Mouse (Mus musculus) gonadal fat pad, adult 2 months (tissue): ENCODE measurements around the gene Zfp652. TPM values are rescaled to one million over a fixed set of nuclear protein-coding genes. Genes with fewer than 3 reads are reported as not detected.

Experiments used
- DNase-seq: peaks from one replicate; pipeline ENCODE4 v3.0.0-alpha.2; 2012; ENCODE audit warnings: low read depth
- polyA plus RNA-seq: library from polyadenylated mRNA; depleted of rRNA; stranded (reverse); fragments of >200 nt; gene quantifications from 2 replicates; pipeline ENCODE4 v1.2.3, GENCODE M21; 2012

Gene Zfp652
- polyA plus RNA-seq, 1 experiment, result 15.5 TPM

DNA sequence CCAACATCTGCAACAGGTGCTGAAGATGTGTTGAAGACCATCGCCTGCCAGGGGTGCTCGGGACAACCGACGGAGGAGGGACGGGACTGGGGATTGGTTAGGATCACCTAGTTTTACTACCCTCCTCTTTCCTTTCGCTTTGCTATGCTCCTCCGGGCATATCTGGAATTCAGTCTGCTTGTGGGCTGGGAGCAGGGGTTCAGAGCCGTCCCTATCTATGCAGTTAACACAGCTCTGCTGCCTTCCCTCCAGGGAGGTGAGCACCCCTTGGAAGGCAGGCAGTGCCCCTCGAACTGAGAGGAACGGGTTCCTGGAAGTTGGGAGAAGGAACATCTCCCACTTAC is 118.8 kb downstream of the Zfp652 start:
- no peak for DNase-seq

DNA sequence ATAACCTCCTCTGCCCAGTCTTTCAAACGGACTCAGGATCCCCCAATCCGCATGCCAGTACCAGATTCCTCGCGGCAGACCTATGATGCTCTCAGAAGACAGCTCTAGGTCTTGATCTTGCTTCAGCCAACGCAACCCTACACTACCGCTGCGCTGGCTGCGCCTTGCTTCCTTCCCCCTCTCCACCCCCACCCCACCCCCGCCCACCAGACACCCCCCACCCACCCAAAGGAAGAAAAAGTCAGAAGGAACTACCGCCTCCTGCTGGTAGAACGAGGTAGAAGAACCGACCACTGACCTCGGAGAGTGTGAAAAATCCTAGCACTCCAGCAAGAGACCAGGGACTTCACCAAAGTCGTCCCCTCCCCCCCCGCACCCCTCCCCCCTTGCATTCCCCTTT is 119.2 kb downstream of the Zfp652 start:
- no peak for DNase-seq

DNA sequence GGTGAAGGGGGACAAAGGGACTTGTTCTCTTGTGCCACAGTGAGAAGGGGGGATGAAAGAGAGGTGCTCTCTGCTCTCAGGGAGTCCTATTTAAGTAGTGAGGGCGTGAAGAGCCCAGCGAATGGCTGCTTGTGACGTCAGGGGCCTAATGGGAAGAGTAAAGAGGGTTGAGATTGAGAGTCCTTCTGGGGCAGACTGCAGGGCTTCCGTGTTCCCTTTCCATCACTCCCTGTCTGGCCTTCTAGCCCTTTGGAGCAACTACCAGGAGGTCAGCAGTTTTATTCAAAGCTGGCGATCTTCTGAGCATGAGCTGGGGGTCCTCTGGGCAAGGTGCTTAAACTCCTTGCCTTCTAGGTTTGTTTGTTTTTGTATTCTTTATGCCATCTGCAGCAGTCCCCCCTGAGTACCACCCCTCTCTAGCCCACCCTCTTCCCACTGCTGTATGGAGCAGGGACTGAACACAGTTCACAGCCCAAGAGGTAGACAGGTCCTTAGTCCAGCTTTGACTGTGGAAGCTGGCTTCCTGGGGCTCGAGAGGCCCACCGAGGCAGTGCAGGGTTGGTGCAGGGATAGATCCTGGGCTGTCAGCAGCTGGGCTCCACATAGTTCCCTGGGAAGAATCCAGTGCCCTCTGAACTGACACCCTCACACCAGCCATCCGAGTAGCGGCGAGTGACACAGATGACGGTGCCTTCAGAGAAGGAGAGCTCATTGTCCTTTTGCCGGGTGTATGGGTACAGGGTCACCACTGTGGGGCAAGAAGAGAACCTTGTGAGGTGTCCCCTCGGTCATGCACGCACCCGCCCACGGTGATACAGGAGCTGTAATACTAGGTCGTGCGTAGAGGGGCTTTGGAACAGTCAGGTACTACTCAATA is 119.9 kb downstream of the Zfp652 start:
- no peak for DNase-seq

DNA sequence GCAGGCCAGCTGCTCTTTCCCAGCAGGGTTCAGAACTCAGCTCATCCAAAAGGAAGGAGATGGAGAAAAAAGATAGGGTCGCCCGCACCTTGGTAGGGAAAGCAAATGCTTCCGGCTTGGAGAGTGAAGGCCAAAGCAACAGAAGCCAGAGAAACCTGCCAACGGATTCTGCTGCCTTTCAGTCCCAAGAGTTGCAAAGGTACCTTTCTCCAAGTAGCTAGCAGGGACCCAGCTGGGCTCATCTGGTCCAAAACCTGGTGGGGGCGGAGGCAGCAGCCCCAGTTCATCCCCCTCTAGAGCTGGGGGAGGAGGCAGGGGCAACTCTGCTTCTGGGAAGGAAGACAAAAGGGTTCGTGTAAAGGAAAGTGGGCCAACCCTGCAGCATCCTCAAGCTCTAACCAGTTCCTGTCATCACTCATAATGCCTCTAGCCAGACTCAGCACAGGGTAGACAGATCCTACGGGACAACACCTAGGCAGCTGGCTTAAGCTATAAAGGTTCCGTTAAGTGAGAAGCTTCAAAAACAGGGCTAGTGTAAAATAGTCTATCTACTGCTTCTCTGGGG is 120.6 kb downstream of the Zfp652 start:
- no peak for DNase-seq

DNA sequence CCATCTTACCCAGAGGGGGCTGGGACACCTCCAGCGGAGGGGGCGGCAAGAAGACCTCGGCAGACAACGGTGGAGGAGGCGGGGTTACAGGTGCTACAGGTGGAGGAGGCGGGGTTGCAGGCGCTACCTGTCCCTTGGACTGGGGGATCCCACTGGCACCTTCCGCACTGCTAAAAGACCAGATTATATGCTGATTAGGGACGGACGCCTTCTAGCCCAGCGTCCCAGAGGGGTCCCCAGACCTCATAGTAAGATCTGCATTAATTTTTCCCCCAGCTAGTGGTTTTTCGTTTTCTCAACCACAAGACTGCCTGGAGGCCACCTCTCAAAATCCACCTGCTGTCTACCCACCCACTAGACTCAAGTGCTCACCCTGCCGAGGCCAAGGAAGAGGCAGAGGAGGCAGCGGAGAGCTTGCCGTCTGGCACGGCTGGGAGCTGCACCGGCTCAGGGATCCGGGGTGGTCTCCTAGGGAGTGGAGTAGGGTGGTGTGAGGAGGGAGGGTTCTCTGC is 121.2 kb downstream of the Zfp652 start:
- DNase-seq, result no peak

DNA sequence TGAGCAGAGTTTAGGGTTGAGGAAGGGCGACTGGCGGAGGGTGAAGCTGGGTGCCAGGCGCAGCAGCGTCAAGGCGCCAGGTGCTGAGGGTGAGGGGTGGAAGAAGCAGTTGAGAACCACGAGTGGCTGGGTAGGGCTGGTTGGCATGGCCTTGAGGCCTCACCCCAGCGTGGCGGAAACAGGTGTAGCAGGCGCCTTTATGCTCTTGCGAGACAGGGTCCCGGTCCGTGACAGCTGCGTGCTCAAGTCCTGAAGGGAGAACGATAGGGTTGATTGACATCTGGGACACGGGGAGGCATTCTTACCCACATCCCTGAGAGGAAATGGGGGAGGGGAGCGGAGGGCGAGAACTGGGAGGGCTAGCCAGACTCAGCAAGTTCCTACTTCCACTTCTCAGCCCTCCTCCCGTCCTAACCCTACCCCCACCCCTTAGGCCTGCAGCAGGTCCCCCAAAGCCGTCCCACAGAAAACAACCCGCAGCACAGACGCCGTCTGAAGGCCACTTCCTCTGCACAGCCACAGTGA is 121.7 kb downstream of the Zfp652 start:
- DNase-seq, result no peak

DNA sequence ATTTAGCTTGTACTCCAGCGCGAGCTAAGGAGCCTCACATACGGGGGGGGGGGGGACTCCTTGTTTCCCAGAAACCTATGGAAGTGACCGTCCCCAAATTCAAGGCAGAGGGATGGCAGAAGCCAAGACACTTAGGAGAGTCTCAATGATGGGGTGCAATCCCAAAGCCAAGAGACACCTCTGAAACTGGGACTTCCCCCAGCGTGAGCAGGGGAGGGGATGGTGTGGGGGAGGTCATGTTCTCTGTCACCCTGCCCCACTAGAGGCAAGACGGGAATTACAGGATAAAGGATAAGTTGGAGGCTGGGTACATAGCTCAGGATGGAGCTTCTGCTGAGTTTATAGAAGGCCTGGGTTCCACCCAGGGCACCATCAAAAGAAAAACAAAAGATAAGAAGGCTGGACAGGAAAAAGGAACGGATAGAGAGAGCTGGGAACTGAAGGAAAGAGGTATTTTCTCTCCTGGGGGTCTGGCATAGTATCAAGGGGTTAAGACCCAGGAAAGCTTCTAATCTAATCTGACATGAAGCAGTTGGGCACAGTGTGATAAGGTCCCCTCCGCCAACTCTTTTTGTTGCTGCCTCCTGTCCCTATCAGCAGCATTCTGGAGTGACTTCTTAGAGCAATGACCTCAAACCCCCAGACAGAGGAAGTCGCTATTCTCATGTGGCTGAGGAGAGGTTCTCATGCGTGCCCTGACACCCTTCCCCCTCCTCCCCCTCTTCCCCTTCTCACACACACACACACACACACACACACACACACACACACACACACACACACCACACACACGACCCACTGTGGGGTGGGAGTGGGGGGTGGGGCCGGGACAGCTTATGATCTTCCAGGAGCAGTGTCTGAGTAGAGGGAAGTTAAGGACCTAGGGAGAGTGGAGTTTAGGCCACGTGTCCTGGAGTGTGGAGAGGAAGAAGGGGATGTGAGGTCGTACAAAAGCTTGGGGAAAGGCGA is 122.6 kb downstream of the Zfp652 start:
- DNase-seq, result no peak

DNA sequence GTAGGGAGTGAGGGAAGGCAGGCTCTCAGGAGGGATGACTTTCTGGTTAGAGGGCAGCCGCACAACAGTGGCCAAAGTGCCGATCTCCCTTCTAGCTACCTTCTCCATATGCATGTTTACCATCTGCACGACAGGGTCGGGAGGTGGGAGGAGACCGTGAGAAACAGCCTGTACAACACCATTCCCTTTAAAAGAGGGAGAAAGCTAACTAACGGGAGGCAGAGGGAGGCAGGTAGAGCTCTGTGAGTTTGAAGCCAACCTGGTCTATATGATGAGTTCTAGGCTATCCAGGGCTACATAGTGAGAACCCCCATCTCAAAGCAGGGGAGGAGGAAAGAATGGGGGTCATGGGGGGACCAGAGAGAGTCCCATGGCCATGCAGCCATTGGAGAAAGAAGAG is 123.4 kb downstream of the Zfp652 start:
- DNase-seq, result no peak

DNA sequence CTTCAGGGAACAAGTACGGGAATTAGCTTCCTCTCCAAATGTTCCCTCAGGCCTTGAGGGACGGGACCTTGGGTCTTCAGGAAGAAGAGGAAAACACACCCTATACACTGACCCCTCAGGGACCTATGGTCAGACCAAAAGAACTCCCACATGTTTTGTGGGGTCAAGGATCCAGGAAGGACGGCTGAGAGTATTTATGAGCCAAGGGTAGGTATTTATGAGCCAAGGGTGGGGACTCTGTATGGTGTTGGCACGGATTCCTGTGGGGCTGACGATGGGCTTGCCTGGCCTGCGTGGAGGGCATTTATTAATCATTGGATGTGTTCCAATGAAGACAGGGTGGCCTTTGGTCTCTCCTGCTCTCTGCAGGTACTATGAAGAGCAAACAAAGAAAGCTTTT is 124.0 kb downstream of the Zfp652 start:
- no peak for DNase-seq

DNA sequence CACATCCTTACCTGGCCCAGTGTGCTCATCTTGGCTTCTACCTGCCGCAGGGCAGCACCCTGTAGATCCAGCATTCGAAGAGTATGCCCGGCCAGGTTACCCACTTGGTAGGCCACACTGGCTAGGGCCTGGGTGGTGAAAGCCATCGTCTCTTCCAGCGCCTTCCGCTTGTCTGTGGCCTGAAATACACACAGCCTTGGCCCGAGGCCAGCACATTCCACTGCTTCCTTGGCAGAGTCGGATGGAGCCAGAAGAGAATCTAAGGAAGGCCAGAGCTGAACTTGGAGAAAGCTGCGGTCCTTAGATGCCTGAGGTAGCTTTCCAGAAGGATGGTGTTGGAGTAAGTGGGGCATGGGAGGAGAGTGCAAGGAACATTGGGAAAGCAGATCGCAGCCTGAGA is 124.6 kb downstream of the Zfp652 start, which contains the start of gene Gngt2:
Gene Gngt2, plus strand, starts transcription at position 158 of the 400 bp plus-strand sequence.
- DNase-seq, result no peak

DNA sequence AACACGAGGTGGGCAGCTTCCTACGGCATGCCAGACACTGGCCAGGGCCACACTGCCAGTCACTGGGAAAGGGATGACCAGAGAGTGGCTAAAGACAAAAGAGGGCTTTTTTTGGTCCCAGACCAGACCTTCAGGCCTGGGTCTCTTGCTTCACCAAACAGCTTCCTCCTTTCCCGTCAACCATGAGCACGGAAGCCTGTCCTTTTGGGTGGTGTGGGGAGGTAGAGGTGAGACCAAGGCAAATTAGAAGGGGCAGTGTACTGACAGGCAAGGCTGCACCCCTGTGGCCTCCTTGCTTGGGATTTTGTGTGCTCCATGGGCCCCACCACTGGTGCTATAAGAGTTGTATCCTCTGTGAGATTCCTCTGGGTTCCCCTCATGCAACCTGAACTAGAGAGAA is 126.1 kb downstream of the Zfp652 start:
- no peak for DNase-seq

DNA sequence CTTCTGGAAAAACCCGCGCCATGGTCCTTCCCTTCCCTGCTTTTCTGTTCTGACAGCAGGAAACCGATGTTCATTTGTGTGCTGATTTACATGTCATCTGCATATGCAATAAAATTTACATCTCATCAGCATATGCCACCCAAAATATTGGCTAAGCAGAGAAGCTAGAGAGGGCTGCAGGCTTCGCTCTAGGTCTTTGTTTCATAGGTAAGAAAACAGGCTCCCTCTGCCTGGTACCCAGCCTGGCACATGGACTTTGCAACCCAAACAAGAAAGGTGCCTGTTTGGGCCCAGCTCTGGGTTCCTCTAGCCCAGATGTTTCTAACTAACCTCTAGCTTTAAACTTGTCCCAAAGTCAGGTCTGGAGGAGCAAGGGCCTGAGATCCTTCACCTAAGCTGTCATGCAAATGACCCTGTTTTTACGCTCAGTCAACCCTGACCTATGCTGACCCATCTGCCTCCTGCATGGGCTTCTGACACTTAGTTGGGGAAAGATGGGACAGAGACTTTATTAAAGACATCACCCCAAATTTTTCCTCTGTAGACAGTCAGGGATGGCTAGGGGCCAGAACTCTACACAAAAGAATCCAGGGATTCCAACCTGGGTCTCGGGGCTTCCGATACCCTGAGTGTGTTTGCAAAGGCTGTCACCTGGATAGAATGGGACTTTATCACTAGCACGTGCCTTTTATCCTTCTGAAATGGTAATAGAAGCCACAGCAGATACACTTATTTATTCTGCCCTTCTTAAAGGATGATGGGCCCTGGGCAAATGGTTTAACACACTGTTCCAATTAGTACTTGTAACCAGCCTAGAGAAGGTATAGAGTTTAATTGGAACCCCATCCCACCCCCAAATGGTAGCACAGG is 126.8 kb downstream of the Zfp652 start:
- DNase-seq, result no peak

DNA sequence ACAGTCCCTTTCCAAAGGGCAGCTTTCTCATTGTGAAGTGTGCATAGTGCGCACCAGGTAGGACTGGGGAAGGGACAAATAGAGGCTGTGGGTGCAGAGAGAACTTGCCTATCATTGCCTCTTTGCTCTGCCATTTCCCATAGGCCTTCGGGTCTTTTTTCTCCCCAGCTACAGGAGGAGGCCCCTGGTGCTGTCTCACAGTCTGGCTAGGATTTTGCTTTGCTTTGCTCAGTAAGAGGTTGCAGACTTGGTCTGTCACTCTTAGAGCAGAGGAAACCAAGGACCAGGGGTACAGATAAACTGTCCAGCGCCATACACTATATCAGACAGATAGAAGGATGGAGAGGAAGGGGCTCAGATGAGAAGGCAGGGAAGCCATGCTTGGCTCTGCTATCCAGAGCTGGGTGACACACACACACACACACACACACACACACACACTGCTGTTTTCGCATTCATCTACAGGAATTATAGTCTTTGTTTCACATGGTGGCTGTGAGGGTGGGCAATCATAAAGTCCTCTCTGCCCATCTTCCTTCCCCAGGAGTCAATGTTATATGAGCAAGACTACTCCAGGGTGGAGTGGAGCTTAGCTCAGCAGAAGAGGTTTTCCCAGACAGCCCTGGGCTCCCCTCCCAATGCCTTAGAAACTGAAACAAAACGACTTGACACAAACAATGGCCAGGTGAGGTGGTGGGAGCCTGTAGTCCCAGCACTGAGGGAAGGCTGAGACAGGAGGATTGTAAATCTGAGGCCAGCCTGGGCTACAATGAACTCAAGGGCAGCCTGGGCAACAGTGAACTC is 128.4 kb downstream of the Zfp652 start:
- DNase-seq, result no peak

DNA sequence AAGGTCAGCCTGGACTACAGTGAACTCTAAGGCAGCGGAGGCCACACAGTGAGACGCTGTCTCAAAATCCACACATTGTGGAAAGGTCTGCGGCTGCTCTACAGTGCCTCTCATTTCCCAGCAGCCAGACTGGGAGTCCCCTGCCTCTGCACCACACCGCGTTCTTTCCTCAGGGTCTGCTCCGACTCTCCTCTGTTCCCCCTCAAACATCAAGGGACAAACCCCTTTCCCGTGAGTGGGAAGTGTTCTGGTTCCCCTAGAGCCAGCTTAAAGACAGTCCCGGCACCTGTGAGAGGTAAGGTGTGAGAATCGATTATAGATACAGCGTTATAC is 129.0 kb downstream of the Zfp652 start:
- no peak for DNase-seq

DNA sequence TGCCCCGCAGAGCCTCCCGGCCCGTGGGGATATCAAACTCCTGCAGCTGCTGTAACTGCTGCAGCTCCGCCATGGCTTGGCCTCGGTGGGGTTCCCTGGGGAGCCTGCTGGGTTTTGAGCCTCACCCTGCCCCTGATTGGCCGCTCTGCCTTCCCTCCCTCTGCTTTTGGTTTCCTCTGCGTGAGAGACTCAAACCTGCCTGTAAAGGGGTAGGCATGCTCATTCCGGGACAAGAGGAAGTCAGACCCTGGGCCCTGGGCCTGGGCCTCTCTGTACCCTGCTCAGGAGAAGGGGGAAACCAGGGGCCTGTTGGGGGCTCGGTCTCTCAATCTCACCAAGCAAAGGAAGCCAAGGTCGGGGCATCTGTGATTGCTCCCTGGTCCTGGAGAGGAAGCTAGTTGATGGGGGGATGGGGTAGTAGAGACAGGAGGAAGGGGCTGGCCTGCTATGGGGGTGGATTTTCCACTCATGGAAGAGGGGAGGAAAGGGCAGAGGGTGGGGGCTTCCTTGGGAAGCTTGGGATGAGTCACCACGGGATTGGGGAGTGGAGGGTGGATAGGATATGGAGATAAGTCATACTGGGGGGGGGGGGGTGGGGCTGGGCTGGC is 129.7 kb downstream of the Zfp652 start, which contains the start of gene Abi3:
Gene Abi3, minus strand, starts transcription at position 403 of the 608 bp plus-strand sequence.
- DNase-seq, result no peak

DNA sequence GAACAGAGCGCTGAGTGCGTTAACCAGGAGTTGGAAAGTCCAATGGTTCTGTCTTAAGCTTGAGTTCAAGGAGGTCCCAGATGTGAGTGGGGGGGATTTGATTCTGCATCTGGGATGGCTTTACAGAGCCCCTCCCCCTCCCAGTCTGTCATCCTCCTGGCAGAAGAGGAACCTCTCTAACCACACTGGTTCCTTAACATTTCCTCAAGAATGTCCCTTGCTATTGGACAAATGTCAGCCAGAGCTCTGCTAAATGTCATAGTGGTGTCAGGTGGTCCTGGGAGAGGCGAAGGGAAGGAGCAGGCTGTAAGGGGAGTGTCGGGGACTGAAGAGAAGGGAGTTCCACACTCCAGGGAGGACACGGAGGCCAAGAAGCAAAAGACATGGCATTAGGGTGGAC is 130.5 kb downstream of the Zfp652 start:
- DNase-seq, result no peak

DNA sequence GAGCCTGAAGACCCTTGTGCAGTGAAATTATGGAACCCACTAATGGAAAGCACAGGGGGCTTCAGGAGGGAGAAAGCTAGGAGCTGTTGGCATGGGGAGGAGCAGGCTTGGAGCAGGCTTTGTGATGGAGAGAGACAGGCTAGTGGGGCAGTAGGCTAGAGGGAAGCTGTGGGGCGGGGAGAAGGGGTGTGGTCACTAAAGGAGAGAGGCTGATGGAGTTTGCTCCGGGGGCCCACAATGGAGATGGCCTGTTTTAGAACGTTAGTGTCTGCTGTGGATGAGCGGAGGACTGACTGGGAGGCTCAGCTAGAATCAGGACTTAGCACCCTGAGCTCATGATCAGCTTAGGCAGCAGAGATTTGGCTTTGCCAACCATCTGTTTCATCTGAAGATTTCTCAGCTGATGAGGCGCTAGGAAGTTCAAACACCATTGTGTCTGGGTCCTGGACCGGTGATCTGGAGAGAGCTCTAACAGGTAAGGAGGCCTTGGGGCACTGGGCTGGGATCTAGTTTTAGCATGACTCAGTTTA is 131.0 kb downstream of the Zfp652 start:
- DNase-seq, result no peak

DNA sequence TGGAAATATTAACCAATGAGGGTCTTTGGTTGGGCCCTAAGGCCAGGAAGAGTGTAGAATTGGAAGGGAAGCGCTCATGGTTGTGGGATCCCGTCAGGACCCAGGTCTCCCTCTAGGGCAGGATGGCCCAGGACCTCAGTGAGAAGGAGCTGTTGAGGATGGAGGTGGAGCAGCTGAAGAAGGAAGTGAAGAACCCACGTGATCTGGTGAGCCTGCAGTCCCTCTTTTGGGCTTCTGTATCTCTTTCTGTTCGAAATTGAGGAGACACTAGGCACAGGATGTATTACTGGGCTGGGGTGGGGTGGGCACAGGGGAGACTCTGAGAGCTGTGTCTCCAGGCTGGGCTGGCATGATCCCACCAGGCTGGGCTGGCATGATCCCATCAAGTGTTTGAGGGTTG is 132.5 kb downstream of the Zfp652 start:
- DNase-seq, result no peak

DNA sequence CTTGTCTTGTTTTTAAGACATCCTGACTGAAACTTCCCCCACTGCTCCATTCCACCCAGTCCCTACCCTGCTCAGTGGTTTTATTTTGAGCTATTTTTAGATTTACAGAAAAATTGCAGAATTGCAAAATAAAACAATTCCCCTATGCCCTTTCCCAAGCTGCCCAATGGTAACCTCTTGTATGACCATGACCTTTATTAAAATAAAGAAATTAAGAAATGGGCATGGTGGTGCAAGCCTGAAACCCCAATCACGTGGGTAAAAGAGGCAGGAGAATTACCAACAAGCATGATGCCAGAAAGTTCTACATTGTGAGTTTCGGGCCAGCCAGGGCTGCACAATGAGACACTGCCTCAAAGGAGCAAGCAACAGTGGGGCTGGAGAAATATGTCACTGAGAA is 138.4 kb downstream of the Zfp652 start:
- DNase-seq, result no peak
